Mouse (Mus musculus): ENCODE results near the gene Aldh6a1. TPM values are rescaled to one million over a fixed set of nuclear protein-coding genes. Genes with fewer than 3 reads are reported as not detected.
A peak's percentile ranks its signal among the peaks of the same experiment; 100 is the strongest.

Aldh6a1 gene
- polyA plus RNA-seq, 1 experiment from 2014 or later: 72.9 TPM

- no peak for ATAC-seq (replicated peaks; ENCODE audit: extremely low read depth, insufficient read depth, low FRiP score)
- peaks cover 2% of the 10 kb centered on the region; the same call in 1 of the 2 replicates for H3K4me1 ChIP-seq (ENCODE audit: control insufficient read depth, insufficient read depth, low read length)
- WGBS: 47% methylated on average over 2 of the region's 2 CpGs
- H3K9ac ChIP-seq (ENCODE audit: low read length): no peak overlapping the region
- no peak overlapping the region for H3K4me3 ChIP-seq (ENCODE audit: low read length)
- H3K36me3 ChIP-seq (ENCODE audit: control insufficient read depth, insufficient read depth): peaks cover 11% of the 10 kb centered on the region
- H3K9me3 ChIP-seq (replicated peaks; ENCODE audit: control insufficient read depth, low read length): no peaks in the 10 kb centered on the region
- no peaks in the 10 kb centered on the region for H3K27me3 ChIP-seq (ENCODE audit: control insufficient read depth, insufficient read depth, low read length)
- no peak overlapping the region for H3K27ac ChIP-seq (ENCODE audit: low read length)
- H3K4me2 ChIP-seq (ENCODE audit: low read depth, low read length): no peak overlapping the region
These were observed 12.1 kb downstream of the Aldh6a1 start for GRCm38 (mm10) chr12:84438697-84439096.

- no peaks in the 10 kb centered on the region for H3K4me1 ChIP-seq (ENCODE audit: control insufficient read depth, insufficient read depth, low read length)
- H3K27ac ChIP-seq (ENCODE audit: low read length): no peak overlapping the region
- no peak overlapping the region for H3K9ac ChIP-seq (ENCODE audit: low read length)
- WGBS: 84% methylated on average over 2 of the region's 2 CpGs
- H3K4me3 ChIP-seq (ENCODE audit: low read length): no peak overlapping the region
- H3K36me3 ChIP-seq (ENCODE audit: control insufficient read depth, insufficient read depth): peaks cover 11% of the 10 kb centered on the region; the same call in 1 of the 2 replicates
- H3K27me3 ChIP-seq (ENCODE audit: control insufficient read depth, insufficient read depth, low read length): no peaks in the 10 kb centered on the region
- H3K9me3 ChIP-seq (replicated peaks; ENCODE audit: control insufficient read depth, low read length): no peaks in the 10 kb centered on the region
- no peak overlapping the region for H3K4me2 ChIP-seq (ENCODE audit: low read depth, low read length)
- ATAC-seq (replicated peaks; ENCODE audit: extremely low read depth, insufficient read depth, low FRiP score): no peak
These were observed 21.0 kb downstream of the Aldh6a1 start for GRCm38 (mm10) chr12:84429825-84430224.

GRCm38 (mm10) chr12:84423990-84424389 lies 26.8 kb downstream of the Aldh6a1 start:
- H3K36me3 ChIP-seq (ENCODE audit: control insufficient read depth, insufficient read depth): no peaks in the 10 kb centered on the region
- ATAC-seq (replicated peaks; ENCODE audit: extremely low read depth, insufficient read depth, low FRiP score): no peak
- H3K9ac ChIP-seq (ENCODE audit: low read length): no peak overlapping the region
- no peak overlapping the region for H3K4me2 ChIP-seq (ENCODE audit: low read depth, low read length)
- 50% methylated on average over 3 of the region's 3 CpGs for WGBS
- no peaks in the 10 kb centered on the region for H3K9me3 ChIP-seq (replicated peaks; ENCODE audit: control insufficient read depth, low read length)
- H3K4me3 ChIP-seq (ENCODE audit: low read length): no peak overlapping the region
- H3K4me1 ChIP-seq (ENCODE audit: control insufficient read depth, insufficient read depth, low read length): no peaks in the 10 kb centered on the region
- H3K27ac ChIP-seq (ENCODE audit: low read length): no peak overlapping the region
- no peaks in the 10 kb centered on the region for H3K27me3 ChIP-seq (ENCODE audit: control insufficient read depth, insufficient read depth, low read length)

GRCm38 (mm10) chr12:84417605-84417922 lies 33.2 kb downstream of the Aldh6a1 start:
- Histone ChIP-seq H3K27ac (ENCODE audit: low read length) (no peak overlapping the region), H3K4me1 (ENCODE audit: control insufficient read depth, insufficient read depth, low read length) (peaks cover 4% of the 10 kb centered on the region; the same call in 1 of the 2 replicates), H3K27me3 (ENCODE audit: control insufficient read depth, insufficient read depth, low read length) (no peaks in the 10 kb centered on the region), H3K4me2 (ENCODE audit: low read depth, low read length) (peak overlapping the region; percentile 66), H3K36me3 (ENCODE audit: control insufficient read depth, insufficient read depth) (no peaks in the 10 kb centered on the region), H3K4me3 (ENCODE audit: low read length) (peak overlapping the region; percentile 53), H3K9ac (ENCODE audit: low read length) (peak overlapping the region; percentile 68), H3K9me3 (replicated peaks; ENCODE audit: control insufficient read depth, low read length) (no peaks in the 10 kb centered on the region)
- 32% methylated on average over 18 of the region's 18 CpGs for WGBS
- no peak for ATAC-seq (replicated peaks; ENCODE audit: extremely low read depth, insufficient read depth, low FRiP score)

- Histone ChIP-seq H3K4me2 (ENCODE audit: low read depth, low read length) (peak within 1 kb of the TSS; percentile 66), H3K36me3 (ENCODE audit: control insufficient read depth, insufficient read depth) (no peaks in the 10 kb centered on the region), H3K9me3 (replicated peaks; ENCODE audit: control insufficient read depth, low read length) (no peaks in the 10 kb centered on the region), H3K27me3 (ENCODE audit: control insufficient read depth, insufficient read depth, low read length) (no peaks in the 10 kb centered on the region), H3K4me1 (ENCODE audit: control insufficient read depth, insufficient read depth, low read length) (peaks cover 4% of the 10 kb centered on the region; the same call in 1 of the 2 replicates), H3K9ac (ENCODE audit: low read length) (peak within 1 kb of the TSS; percentile 68), H3K27ac (ENCODE audit: low read length) (peak within 1 kb of the TSS; percentile 34; the same call in 1 of the 2 replicates), H3K4me3 (ENCODE audit: low read length) (peak within 1 kb of the TSS; percentile 53)
- peak; percentile 88 for ATAC-seq (replicated peaks; ENCODE audit: extremely low read depth, insufficient read depth, low FRiP score)
- WGBS: 2% methylated on average over 50 of the region's 50 CpGs
These were observed 33.8 kb downstream of the Aldh6a1 start, which contains the start of gene Rnf113a2 for GRCm38 (mm10) chr12:84416834-84417604. Gene Rnf113a2, plus strand, starts transcription at chr12:84417196.

GRCm38 (mm10) chr12:84408819-84409507 lies 41.8 kb downstream of the Aldh6a1 start, which contains the start of the genes Entpd5 and Bbof1:
Gene Entpd5, minus strand, starts transcription at chr12:84409029.
Gene Bbof1, plus strand, starts transcription at chr12:84409071.
- Histone ChIP-seq H3K9me3 (replicated peaks; ENCODE audit: control insufficient read depth, low read length) (no peaks in the 10 kb centered on the region), H3K27ac (ENCODE audit: low read length) (peak within 1 kb of the TSS; percentile 96), H3K9ac (ENCODE audit: low read length) (peak within 1 kb of the TSS; percentile 94), H3K36me3 (ENCODE audit: control insufficient read depth, insufficient read depth) (no peaks in the 10 kb centered on the region), H3K4me2 (ENCODE audit: low read depth, low read length) (peak within 1 kb of the TSS; percentile 74), H3K27me3 (ENCODE audit: control insufficient read depth, insufficient read depth, low read length) (no peaks in the 10 kb centered on the region), H3K4me1 (ENCODE audit: control insufficient read depth, insufficient read depth, low read length) (peaks cover 7% of the 10 kb centered on the region), H3K4me3 (ENCODE audit: low read length) (peak within 1 kb of the TSS; percentile 94)
- ATAC-seq (replicated peaks; ENCODE audit: extremely low read depth, insufficient read depth, low FRiP score): peak; percentile 95
- WGBS: under 1% methylated on average over 60 of the region's 63 CpGs

GRCm38 (mm10) chr12:84407874-84408818 lies 42.7 kb downstream of the Aldh6a1 start:
- H3K4me1 ChIP-seq (ENCODE audit: control insufficient read depth, insufficient read depth, low read length): peaks cover 7% of the 10 kb centered on the region
- peak overlapping the region; percentile 74 for H3K4me2 ChIP-seq (ENCODE audit: low read depth, low read length)
- H3K27ac ChIP-seq (ENCODE audit: low read length): peak overlapping the region; percentile 96
- no peaks in the 10 kb centered on the region for H3K36me3 ChIP-seq (ENCODE audit: control insufficient read depth, insufficient read depth)
- peak overlapping the region; percentile 94 for H3K4me3 ChIP-seq (ENCODE audit: low read length)
- no peaks in the 10 kb centered on the region for H3K9me3 ChIP-seq (replicated peaks; ENCODE audit: control insufficient read depth, low read length)
- peak; percentile 60 for ATAC-seq (replicated peaks; ENCODE audit: extremely low read depth, insufficient read depth, low FRiP score)
- no peaks in the 10 kb centered on the region for H3K27me3 ChIP-seq (ENCODE audit: control insufficient read depth, insufficient read depth, low read length)
- 1% methylated on average over 45 of the region's 52 CpGs for WGBS
- H3K9ac ChIP-seq (ENCODE audit: low read length): peak overlapping the region; percentile 94

GRCm38 (mm10) chr12:84407259-84407658 lies 43.5 kb downstream of the Aldh6a1 start:
- Histone ChIP-seq H3K27me3 (ENCODE audit: control insufficient read depth, insufficient read depth, low read length) (no peaks in the 10 kb centered on the region), H3K4me3 (ENCODE audit: low read length) (no peak overlapping the region), H3K4me2 (ENCODE audit: low read depth, low read length) (no peak overlapping the region), H3K27ac (ENCODE audit: low read length) (no peak overlapping the region), H3K4me1 (ENCODE audit: control insufficient read depth, insufficient read depth, low read length) (peaks cover 10% of the 10 kb centered on the region), H3K9ac (ENCODE audit: low read length) (no peak overlapping the region), H3K9me3 (replicated peaks; ENCODE audit: control insufficient read depth, low read length) (no peaks in the 10 kb centered on the region), H3K36me3 (ENCODE audit: control insufficient read depth, insufficient read depth) (no peaks in the 10 kb centered on the region)
- 64% methylated on average over 4 of the region's 4 CpGs for WGBS
- no peak for ATAC-seq (replicated peaks; ENCODE audit: extremely low read depth, insufficient read depth, low FRiP score)

All from heart, embryonic 16.5 days (tissue).